Mouse (Mus musculus) CD4-positive, CD25-positive, alpha-beta regulatory T cell, adult 2 months (primary cell): Measurements from ENCODE around the gene Fgf18.
A peak's percentile ranks its signal among the peaks of the same experiment; 100 is the strongest.

Experiments
- DNase-seq: peaks from one replicate; pipeline ENCODE4 v3.0.0-alpha.2; 2012; ENCODE audit warnings: low read depth, low spot score

Gene Fgf18

DNA sequence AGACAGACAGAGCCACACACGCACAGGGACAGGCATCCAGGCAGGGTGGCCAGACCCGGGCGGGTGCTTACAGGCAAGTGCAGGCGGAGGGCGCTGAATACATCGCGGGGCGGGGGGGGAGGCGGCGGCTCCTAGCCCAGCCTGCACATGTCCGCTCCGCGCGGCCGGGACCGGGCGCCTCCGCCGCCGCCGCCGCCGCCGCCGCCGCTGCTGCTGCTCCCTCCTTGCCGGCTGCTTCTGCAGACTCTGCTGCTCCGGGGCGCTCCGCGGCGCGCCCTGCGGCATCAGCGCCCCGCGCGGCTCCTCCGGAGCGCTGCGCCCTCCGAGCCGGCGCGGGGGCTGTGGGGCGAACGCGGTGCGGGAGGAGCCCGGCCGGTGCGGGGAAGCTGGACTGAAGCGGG is at the start of gene Fgf18:
Gene Fgf18, minus strand, starts transcription at position 230 of the 401 bp plus-strand sequence.
- peak; percentile 60 for DNase-seq

DNA sequence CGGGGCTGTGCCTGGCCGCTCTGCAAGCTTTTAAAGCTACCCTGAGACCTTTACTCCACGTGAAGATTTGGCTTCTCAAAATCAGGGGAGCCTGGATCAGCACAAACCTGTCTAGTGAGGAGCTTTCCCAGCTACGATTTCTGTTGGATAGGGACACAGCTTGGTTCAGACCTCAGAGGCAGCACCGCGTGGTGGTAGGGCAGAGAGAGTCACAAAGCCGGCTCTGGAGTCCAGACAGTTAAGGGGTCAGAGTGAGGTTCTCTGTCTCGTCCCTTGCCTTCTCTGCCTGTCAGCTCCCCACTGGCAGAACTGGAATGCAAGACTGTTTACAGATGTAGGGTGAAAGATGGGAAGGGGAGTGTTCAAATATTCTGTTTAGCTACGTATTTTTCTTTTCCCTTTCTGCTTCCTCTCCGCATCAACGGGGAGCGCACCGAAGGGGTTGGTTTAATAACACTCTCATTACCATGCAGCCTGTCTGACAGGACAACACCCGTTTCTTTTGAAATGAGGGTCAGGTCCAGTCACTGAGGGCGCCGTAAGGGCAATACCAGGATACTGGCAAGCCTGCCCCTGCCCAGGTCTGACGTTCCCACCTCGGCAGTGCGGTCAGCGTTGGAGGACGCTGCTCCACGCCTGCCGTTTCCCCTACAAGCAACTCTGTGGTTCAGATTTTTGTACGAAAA is 49.4 kb upstream of the Fgf18 start:
- no peak for DNase-seq

GRCm38 (mm10) chr11:33195531-33196446 is 48.6 kb upstream of the Fgf18 start:
- no peak for DNase-seq

DNA sequence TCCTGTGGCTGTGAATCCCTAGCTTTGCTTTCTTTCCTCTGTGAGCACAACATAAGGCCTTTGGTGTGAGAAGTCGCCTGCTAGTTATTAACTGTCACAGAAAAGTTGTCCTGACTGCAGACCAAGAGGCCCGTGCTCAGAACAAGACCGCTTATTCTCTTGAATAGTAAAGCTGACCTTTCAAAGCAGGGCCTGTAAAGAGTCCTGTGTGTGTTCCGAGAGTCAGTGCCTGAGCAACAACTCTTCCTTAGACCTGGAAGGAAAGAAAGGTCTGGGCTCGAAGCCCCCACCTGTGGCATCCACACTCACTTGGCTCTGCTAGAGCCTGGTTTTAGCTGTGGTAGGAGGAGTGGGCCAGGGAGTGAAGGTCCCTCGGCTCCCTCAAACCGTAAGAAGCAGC is 47.9 kb upstream of the Fgf18 start:
- DNase-seq: no peak

DNA sequence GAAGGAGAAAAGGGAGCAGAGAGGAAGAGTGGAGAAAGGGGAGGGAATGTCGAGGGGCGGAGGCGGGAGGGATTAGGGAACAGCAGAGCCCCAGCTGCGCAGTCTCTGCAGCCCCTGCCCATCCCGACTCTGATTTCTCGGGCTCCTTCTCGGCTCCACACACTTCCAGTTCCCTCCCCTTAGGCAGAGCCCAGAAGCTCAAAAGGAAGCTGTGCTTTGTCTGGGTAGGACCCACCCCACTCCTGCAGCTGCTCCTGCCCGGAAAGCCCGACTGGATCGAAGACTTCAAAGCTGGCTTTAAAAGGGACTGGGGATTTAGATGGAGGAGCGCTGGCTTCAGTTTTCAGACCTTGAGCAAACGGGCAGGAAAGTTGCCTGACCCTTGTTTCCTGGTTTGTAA is 46.5 kb upstream of the Fgf18 start:
- no peak for DNase-seq

DNA sequence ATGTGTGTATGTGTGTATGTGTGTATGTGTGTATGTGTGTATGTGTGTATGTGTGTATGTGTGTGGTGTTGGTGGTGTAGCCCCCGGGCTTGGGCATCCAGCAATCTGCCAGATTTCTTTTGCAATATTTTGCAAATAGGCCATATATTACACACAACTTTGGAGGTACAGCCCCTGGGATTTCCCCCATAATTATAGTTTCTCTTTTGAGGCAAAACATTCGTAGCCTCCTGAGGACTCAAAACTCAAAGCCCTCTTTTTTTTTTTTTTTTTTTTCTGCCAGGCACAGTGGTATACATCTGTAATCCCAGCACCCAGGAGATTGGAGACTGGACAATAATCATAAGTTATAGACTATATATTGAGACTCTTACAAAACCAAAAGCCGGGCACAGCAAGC is 34.6 kb upstream of the Fgf18 start:
- no peak for DNase-seq

GRCm38 (mm10) chr11:33180701-33181116 is 33.5 kb upstream of the Fgf18 start:
- no peak for DNase-seq

DNA sequence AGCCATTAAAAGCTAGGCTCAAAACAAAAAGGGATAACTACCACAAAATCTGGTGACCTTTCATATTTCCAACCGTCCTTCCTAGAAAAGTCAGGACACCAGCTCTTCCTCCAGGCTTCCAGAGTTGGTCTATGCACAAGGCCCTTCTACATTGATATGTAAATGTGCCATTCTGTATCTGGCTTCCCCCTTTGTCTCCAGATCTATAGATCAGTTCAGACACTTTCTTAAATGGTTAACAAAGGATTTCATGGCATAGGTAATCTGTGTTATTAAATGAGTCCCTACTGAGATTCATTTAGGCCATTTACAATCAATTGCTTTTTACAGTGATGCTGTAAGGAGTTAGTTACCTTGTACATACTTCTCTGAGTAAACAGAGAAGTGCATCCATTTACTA is 32.6 kb upstream of the Fgf18 start:
- DNase-seq: no peak

DNA sequence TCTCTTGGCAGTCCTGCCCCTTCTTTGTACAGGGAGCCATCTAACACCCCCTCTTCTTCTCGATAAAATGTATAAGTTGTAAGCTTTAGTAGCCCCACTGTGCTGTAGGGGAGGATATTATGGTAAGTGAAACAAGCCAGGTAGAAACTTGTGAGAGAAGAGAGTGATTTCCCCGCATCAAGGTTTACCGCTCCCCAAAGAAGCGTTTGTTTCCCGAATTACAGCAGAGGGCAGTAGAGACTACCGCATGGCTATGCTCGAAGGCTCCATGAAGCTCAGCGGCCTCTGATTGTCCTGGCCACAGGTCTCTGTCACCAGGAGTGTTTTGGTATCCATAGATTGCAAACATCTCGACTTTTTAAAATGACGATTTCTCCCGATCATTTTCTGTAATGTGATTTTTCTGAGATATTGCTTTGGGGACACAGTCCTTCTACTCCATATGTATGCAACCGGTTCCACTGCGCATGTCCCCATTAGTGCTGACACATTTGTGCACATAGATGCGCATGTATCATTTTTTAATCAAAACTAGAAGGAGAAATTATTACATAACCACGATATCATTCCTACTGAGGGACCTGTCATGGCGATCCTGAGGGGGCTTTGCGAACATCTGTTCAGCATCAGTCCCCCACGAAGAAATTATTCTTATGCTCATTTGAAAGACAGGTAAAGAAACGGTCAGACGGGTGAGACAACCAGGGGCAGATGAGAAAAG is 29.5 kb upstream of the Fgf18 start:
- DNase-seq: peak; percentile 54

- no peak for DNase-seq
These were observed 28.6 kb upstream of the Fgf18 start for GRCm38 (mm10) chr11:33175768-33176167.

GRCm38 (mm10) chr11:33170489-33170888 is 23.3 kb upstream of the Fgf18 start:
- peak; percentile 76 for DNase-seq

DNA sequence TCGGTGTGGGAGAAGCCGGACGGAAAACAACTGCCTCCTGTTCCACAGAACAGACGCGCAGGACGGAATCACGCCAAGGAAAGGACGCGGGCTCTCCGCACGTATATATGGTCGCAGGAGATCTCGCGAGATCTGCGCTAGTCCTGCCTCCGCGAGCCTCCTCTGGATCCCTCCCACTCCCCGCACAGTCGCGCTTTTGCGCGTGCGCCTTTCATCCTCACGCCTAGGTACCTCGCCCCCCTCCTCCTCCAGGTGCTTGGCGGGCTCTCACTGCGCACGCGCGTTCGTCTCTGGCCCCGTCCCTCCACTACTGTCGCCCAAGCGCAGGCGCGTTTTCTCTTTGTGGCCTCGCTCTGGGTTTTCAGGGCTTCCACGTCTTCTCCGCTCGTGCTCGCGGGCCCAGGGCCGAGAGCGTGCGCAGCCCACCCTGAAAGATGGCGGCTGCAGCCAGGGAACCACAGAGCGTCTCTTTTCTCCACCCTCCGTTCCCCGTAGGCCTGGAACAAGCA is 15.9 kb upstream of the Fgf18 start, which contains the start of gene Npm1:
Gene Npm1, minus strand, starts transcription at position 209 of the 509 bp plus-strand sequence.
- DNase-seq: peak; percentile 100

- peak; percentile 83 for DNase-seq
These were observed 15.2 kb upstream of the Fgf18 start for GRCm38 (mm10) chr11:33162211-33162997.

DNA sequence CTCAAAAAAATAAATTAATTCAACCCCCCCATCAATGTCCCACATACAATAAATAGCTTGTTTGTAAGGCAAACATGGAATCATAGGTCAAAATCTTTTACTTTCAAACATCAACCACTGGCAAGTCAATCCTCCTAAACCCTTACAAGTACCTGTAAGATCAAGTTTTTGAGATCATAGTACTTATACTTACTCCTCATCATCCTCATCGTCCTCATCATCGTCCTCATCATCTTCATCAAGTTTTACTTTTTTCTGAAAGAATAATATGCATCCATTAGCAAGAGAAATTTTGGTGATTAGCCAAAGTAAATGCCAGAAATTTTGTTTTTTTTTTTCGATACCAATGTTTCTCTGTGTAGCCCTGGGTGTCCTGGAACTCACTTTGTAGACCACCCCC is 12.5 kb upstream of the Fgf18 start:
- DNase-seq: no peak

DNA sequence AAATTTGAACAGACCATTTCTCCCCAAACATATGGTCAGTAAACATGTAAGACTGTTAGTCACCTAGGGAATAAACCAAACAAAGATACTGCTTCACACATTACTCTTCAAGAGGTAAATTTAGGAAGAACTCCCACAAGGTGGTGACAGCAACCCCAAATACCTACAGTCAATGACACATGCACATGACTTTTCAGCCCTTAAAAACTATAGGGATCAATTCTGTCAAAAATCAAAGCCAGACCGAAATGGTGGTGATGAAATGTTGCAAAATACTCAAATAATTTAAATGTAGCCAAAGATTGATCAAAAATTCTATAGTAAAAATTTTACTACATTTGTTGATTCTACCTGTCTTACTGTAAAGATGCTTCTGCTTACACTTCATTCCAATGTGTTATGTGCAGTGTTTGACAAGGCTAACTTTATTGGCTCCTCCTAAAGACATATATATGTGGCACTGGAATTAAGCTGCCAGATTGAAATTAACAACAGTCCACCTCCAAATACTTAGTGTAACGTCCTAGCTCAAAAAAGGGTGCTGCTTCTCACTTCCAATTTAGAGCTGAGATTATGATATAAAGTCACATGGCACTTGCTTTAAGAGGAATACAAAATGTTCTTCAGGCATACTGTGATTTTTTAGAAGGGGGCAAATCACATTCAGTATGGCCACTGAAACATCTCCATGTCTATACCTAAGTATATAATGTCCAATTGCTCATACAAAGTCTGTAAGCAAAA is 10.4 kb upstream of the Fgf18 start:
- DNase-seq: no peak

DNA sequence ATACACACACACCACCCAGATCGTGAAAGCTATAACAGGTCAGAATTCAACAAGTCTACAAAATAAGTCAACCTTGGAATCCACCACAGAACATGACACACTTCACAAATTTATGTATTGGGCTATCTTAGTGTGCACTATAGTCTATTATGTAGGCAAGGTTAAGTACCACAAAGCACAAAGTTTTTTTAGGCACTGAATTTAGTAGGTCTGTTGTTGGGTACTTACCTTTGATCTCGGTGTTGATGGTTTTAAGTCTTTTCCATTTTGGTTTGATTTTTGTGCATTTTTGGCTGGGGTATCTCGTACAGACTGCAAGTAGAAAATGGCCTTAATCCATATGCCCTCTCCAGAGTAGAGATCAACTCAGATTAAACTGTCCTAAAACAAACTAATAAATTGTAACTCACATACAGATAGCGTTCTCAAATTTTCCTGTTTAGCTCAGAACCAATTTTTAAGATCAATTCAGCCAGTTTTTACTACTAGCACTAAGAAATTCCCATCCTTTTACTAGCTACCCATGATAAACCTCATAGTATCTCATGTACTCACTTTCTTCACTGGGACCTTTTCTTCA is 9.3 kb upstream of the Fgf18 start:
- no peak for DNase-seq

DNA sequence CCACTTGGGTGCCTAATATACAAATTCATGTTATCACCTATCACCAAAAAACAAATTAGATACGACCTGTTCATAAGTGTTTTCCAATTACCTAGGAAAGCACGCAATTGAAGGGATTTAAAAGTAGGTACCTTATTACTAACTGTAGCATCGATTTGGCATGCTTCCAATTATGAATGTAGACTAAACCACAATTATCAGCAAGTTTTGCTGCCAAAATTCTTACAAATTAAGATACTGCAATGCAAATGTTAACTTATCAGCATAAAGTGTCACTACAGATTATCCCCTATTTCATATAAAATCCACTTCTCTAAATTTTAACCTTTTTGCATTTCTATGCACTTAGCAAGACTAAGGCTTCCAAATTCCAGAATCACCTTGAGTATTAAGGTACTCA is 7.3 kb upstream of the Fgf18 start:
- no peak for DNase-seq

GRCm38 (mm10) chr11:33152997-33153396 is 5.8 kb upstream of the Fgf18 start:
- DNase-seq: no peak

DNA sequence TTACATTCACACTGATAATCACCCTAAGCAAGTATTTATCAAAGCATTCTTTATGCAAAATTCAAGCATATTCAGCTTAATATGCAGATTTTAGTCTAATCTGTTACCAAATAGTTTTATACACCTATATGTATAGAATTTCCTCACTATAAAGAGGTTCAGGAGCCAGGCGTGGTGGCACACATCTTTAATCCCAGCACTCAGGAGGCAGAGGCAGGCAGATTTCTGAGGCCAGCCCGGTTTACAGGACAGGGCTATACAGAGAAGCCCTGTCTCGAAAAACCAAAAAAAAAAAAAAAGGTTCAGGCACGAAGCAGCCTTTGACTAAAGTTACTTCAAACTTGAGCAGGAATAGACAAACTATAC is 4.6 kb upstream of the Fgf18 start:
- no peak for DNase-seq

DNA sequence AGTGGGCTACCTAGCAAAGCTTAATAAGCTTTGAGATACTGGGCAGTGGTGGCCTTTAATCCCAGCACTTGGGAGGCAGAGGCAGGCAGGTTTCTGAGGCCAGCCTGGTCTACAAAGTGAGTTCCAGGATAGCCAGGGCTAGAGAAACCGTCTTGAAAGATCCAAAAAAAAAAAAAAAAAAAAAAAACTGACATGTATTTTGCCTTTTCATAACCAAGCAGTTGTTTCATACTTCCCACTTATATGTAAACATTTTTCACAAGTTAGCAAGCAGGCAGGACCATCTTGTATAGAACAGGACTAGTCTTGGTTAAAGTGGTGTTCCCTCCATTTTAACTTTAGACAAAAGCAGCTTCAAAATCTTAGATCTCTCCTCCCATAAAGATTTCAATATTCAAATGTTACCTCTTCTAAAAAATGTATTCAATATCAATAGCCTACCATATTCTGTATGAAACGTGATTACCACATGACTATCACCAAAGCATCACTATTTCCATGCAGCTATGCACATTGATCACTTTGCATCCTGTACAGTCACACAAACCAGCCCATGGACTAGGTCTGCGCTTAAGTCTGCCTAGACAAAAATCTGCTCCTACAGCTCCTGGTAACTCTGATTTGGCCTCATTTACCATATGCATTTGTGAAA is 4.1 kb upstream of the Fgf18 start:
- no peak for DNase-seq
